Mouse (Mus musculus) lung, postnatal 0 days (tissue): Measurements from ENCODE around the gene Ptk7.

Experiments used
- CTCF ChIP-seq: IDR thresholded peaks from 2 replicates; pipeline ENCODE4 v1.5.1; 2016; ENCODE audit warnings: antibody characterized with exemption, mild to moderate bottlenecking
- EP300 ChIP-seq: IDR thresholded peaks from 2 replicates; pipeline ENCODE4 v1.6.1; 2016; ENCODE audit warnings: antibody characterized with exemption, mild to moderate bottlenecking, control low read depth

GRCm38 (mm10) chr17:46552151-46552550 is 77.2 kb downstream of the Ptk7 start:
- no peak for TF ChIP-seq CTCF
- TF ChIP-seq EP300 = no peak
